Mouse (Mus musculus) thymus, postnatal 14 days (tissue): Measurements from ENCODE around the gene Lhx6.

ENCODE experiments used
- DNase-seq: peaks from one replicate; pipeline ENCODE4 v3.0.0; 2021

The Lhx6 gene

GRCm38 (mm10) chr2:36092748-36093147, 12.5 kb downstream of the Lhx6 start:
- no peak for DNase-seq

GRCm38 (mm10) chr2:36090853-36091741, 14.1 kb downstream of the Lhx6 start:
- peak; percentile 77 for DNase-seq

DNA sequence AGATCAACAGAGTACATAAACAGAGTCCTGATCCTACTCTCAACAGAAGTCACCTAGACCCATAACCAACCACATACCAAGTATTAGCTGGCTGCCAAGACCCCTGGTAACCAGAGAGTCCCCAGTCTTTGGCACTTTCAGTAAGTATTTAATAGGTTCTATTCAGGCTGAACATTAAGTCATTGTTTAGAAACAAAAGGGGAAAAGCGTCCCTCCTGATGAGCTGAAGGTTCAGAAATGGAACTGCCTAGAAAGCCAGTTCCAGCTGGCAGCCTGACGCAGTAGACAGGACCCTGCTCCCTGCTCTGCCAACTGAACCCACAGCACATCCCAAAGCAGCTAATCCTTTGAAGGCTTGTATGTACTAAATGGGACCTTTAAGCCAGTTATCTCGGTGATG, 16.0 kb downstream of the Lhx6 start:
- no peak for DNase-seq

DNA sequence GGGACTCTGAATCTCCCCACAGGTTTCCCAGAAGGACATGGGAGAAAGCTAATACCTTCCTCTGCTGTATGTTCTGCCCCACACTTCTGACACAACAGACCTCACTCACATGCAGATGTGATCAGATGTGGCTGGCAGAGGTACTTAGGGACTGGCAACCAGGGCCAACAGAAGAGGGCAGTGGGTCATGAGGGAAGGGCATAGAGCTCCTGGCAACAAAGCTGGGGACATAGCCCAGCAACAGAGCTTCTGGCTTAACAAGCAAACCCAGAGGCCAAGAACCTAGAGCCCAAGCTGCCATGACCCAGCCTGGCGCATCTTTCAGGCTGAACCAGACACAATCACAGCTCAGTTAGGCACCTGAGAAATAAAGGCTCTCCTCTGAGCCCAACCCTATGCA, 20.2 kb downstream of the Lhx6 start:
- DNase-seq = no peak

DNA sequence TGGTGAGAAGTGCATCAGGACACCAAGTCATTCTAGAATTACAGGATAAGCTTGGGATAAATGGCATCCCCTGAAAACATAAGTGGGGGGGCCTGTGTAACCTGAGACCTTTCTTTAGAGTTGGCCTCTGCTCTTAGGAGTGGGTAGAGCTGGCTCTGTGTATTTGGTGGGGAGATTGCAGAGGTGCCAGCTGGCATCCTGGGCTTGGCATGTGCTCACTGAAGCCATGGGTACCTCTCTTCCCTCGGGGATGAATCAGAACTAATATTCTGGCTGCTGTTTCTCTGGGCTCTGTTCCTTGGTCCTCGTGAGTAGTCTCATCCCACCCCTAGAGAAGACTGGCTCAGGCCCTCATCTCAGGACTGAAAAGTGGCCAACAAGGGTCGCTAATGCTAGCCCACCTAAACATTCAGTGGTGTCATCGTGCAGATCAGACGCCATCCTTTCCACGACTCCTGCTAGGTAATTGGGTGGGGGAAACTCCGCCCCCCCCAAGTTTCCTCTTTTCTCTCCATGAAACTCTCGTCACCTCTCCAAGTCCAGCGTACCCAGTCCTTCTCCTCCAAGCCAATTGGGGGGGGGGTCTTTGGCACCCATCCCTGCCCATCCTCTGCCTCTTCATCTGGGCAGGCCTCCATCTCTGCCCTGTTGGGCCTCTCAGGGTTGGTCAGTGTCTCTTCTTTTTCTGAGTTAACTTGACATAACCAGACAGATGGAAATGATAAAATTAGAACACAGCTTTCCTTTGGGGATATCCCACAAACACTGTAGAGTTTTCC, 22.2 kb downstream of the Lhx6 start:
- no peak for DNase-seq

- no peak for DNase-seq
Observed at GRCm38 (mm10) chr2:36081446-36081845, 23.8 kb downstream of the Lhx6 start.

- DNase-seq = no peak
Observed at GRCm38 (mm10) chr2:36077160-36077761, 27.9 kb downstream of the Lhx6 start.

DNA sequence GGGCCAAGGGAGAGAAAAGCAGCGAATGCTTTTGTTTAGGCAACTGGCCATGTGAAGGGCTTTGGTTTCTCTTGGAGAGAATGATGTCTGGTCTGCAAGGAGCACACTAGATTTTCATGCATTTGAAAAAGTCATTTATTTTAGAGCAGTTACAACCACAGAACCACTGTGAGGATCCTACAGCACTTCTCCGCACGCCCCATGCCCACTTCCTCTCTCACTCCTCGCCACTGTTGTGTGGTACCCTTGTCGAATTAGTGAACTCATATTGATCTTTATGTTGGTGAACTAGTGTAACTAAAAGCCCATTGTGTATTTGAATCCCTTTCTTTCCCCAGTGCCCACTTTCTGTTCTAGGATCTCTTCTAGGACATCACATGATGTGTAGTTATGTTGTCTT, 30.0 kb downstream of the Lhx6 start:
- DNase-seq = no peak

DNA sequence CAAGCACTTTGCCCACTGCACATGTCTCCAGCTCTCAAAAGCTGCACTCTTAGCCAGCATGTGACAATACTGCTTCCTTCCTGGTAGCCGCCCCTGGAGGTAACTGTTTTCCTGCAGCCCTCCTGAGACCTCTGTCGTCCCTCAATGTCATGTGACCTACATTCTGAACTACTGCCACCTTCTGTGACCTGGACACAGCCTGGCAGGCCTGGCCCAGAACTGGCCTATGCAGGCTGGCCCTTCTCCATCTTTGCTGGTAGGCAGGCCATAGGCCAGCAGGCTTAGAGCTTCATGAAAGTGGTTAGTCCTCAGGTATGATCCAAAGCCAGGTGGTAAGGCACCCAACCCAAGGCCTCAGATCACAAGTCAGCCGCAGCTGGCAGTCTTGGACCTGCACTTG, 31.4 kb downstream of the Lhx6 start:
- DNase-seq = no peak

DNA sequence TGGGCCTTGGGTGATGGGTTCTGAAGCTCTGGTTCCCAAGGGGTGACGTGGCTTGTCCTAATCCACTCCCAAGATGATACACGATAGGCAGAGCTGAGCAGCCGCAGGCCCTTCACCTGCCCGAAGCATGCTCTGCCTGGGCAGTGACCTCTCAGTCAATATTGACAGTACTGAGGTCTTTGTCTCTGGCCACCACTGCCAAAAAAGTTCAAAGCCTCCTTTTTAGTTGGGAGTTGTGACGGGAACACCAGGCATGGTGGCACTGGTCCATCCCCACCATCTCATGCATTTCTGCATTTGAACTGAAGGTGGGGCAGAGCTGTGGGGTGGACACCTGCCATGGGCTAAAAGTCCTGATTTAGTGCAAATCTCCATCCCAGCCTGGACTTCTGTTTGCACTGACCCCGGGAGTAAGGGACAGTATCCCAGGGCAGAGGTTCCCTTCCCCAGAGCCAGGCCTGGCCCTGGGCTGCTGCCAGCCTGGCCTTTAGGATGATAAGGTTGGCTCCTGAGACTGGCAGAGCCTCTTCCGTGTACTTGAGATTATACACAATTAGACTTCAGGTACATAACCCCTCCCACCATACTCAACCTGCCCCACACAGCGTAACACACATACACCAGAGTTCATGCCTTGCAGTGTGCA, 33.4 kb downstream of the Lhx6 start:
- no peak for DNase-seq

DNA sequence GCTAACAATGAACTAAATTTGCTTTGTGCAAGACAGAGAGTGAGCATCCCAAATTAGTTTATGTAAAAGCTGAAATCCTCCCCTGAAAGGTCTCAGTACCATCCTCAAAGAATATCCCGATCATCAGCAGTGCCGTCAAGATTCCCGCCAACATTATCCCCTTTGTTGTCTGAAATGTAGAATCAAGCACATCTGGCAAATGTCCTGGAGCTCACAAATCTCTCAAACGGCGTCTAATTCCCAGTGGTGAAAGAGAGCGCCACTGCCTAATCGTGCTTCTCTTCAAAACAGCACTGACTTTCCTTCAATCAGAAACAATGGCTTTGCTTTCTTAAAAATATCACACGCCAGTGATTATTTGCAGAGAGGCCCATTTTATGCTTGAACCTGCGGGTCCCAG, 38.1 kb downstream of the Lhx6 start:
- DNase-seq = no peak

DNA sequence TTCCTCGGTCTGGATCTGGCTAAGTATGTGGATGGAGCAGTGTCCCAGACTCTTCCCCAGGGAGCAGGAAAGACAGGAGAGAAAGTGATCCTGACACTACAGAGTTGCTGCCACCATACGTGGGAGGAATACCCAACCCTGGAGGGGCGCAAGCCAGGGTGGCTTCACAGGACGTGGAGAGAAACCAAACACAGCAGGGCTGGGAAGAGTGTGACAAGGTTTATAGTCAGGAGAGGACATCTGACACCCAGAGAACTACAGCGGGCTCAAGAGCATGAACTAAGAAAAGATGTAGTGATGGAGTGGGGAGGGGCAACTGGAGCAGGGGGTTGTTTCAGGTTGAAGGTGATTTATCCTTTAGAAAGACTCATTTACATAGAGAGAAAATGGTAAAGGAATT, 43.8 kb downstream of the Lhx6 start:
- no peak for DNase-seq

GRCm38 (mm10) chr2:36056248-36056647, 49.0 kb downstream of the Lhx6 start:
- DNase-seq = no peak

DNA sequence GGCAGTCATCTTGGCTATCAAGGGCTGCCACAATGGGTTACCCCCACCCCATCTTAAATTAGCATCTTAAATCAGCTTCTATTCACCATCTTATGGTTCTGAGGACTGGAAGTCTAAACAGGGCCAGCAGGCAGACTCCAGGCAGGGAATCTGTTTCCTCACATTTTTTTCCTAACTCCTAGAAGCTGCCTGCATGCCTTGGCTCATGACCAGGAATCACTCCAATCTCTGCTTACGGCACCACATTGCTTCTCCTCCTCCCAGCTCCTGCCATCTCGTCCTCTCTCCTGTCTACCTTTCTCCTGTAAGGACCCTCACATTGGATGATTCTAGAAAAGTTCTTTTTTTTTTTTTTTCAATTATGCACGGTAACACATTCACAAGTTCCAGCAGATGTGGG, 52.0 kb downstream of the Lhx6 start:
- DNase-seq = no peak

DNA sequence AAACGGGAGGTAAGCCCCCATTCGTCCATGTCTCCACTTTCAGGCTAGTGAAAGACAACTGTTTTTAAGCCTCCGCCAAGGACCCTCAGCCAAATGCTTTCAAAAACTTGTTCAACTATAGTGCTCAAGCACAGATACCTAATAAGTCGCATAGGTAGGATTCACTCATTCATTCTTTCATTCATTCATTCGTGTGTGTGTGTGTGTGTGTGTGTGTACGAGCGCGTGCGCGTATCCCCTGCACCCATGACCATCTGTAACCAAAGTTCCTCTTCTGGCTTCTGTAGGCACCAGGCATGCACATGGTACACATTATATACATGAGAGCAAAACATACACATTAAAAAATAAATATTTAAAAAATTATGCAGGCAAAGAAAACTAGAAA, 55.6 kb downstream of the Lhx6 start:
- no peak for DNase-seq

GRCm38 (mm10) chr2:36048748-36049566, 56.3 kb downstream of the Lhx6 start, which contains the start of the genes Ndufa8 and Morn5:
Ndufa8 (minus strand) TSS chr2:36049406.
Morn5 (plus strand) TSS chr2:36049458.
- peak; percentile 99 for DNase-seq

DNA sequence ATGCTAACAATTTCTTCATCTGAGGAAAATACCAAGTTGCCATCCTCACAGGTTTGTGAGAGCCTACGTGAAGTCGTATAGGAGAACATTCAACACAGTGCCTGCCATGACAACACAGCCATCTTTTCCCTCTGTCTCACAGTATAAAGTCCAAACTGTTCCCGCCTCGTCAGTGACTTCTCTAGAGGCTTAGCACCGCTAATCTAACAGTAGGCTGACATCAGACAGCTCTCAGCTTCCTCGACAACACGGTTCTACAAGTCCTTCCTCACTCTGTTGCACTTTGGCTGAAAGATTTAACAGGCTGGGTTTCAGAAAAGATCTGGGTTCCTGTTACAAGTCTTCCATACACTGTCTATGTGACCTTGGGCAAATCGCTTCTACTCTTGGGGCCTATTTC, 57.0 kb downstream of the Lhx6 start:
- DNase-seq = no peak

- no peak for DNase-seq
Observed at GRCm38 (mm10) chr2:36040872-36041271, 64.3 kb downstream of the Lhx6 start.

- DNase-seq = no peak
Observed at GRCm38 (mm10) chr2:36039297-36039985, 65.8 kb downstream of the Lhx6 start.

DNA sequence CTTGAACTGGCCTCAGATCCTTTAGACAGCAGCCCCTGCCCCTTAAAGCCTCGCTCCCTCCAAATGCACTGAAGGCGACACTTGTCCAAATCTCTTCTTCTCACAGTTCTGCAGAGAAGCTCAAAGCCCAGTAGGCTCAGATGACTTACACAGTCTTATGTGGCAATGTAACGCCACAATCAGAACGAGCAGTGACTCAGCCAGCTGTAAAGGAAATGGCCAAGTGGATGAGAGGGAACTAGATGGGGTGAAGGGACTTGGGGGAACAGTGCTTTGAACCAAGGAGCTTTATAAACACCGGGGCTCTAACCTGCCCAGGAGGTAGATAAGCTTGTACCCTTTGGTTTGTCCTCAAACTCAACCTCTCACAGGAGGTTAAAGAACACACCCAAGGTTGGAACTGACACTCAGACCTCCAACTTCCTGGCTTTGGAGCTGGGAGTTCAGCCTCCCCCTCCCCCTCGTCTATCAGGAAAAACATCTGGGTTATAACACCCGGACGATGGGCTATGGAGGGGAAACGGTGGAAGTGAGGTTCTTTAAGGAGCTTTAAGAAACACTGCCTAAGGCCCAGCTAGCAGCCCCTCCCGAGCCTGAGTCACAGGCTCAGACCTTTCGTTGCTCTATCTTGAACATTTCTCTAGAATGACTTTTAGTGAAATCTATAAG, 69.7 kb downstream of the Lhx6 start:
- no peak for DNase-seq

- DNase-seq = no peak
Observed at GRCm38 (mm10) chr2:36034898-36035297, 70.3 kb downstream of the Lhx6 start.
